Mouse (Mus musculus) midbrain, embryonic 13.5 days (tissue): ENCODE data around the gene C1qtnf5. TPM values are rescaled to one million over a fixed set of nuclear protein-coding genes. Genes with fewer than 3 reads are reported as not detected.

Source experiments
- ATAC-seq: fragments of 200-750 bp; cut with Nextera tagmentation; 2 replicates; pipeline ENCODE4 v1.8.0; 2017; ENCODE audit warnings: mild to moderate bottlenecking, moderate TSS enrichment, moderate library complexity
- H3K27ac ChIP-seq: fragments of 300-500 bp; sonication (generic); 2 replicates; pipeline ENCODE4 v1.5.1; 2015; ENCODE audit warnings: inconsistent platforms, mild to moderate bottlenecking, moderate library complexity
- H3K27me3 ChIP-seq: fragments of 300-500 bp; sonication (generic); 2 replicates; pipeline ENCODE4 v1.6.1; 2015; ENCODE audit warnings: mild to moderate bottlenecking, inconsistent platforms
- H3K36me3 ChIP-seq: fragments of 300-500 bp; sonication (generic); 2 replicates; pipeline ENCODE4 v1.6.1; 2015; ENCODE audit warnings: mild to moderate bottlenecking, inconsistent platforms
- H3K4me1 ChIP-seq: fragments of 300-500 bp; sonication (generic); replicated peaks from 2 replicates; pipeline ENCODE4 v1.6.1; 2015; ENCODE audit warnings: inconsistent platforms
- H3K4me2 ChIP-seq: fragments of 300-500 bp; sonication (generic); replicated peaks from 2 replicates; pipeline ENCODE4 v1.6.1; 2015; ENCODE audit warnings: moderate library complexity, mild to moderate bottlenecking, inconsistent platforms
- H3K4me3 ChIP-seq: fragments of 300-500 bp; sonication (generic); replicated peaks from 2 replicates; pipeline ENCODE4 v1.5.1; 2015; ENCODE audit warnings: mild to moderate bottlenecking, inconsistent platforms
- H3K9ac ChIP-seq: fragments of 300-500 bp; sonication (generic); replicated peaks from 2 replicates; pipeline ENCODE4 v1.6.1; 2015; ENCODE audit warnings: mild to moderate bottlenecking, inconsistent platforms
- H3K9me3 ChIP-seq: fragments of 300-500 bp; sonication (generic); 2 replicates; pipeline ENCODE4 v1.6.1; 2016; ENCODE audit warnings: mild to moderate bottlenecking, inconsistent platforms
- WGBS: fragments of 180-500 bp; shearing (Covaris S2); methylation state at CpG from one replicate; pipeline ENCODE4 v1.1.7; 2015; 5-methylcytosine and 5-hydroxymethylcytosine counted together
- polyA plus RNA-seq: library from polyadenylated mRNA; unstranded; fragments of >200 nt; fragmentation: Nextera tagmentation; extraction: Ambion mirVana; gene quantifications from 2 replicates; pipeline ENCODE4 v1.2.1, GENCODE M21; 2015

Gene C1qtnf5
- 1.9 and 2.5 TPM in 2 replicates for polyA plus RNA-seq

DNA sequence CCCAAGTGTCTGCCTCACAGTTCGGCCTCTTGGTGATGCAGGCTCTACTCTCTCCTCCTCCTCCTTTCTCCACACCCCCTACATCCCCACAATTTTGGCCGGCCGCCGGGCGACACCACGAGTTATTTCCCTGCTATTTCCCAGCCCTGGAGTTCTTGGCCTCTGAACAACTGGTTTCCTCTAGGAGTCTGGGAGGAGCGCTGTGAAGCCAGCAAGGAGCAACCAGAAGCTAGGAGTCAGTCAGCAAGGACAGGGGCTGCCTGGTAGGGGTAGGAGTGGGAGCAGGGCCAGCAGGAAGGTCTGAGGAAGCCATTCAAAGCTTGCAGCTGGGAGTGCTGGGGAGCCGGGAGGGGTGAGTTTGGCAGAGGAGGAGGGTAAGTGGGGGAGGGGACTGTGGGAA lies at the start of gene C1qtnf5:
Gene C1qtnf5 (plus strand): TSS at position 136 of the 400 bp plus-strand sequence.
- H3K4me2 ChIP-seq: peak within 1 kb of the TSS; percentile 44
- H3K9ac ChIP-seq: peak within 1 kb of the TSS; percentile 54
- H3K27me3 ChIP-seq: no peaks in the 10 kb centered on the region
- no peaks in the 10 kb centered on the region for H3K9me3 ChIP-seq
- peak within 1 kb of the TSS; percentile 51; the same call in 1 of the 2 replicates for H3K27ac ChIP-seq
- peaks cover 5% of the 10 kb centered on the region; the same call in 1 of the 2 replicates for H3K36me3 ChIP-seq
- ATAC-seq: peak; percentile 60
- H3K4me1 ChIP-seq: peaks cover 55% of the 10 kb centered on the region
- WGBS: 24% methylated on average over 8 of the region's 8 CpGs
- peak within 1 kb of the TSS; percentile 21 for H3K4me3 ChIP-seq

- Histone ChIP-seq H3K4me1 (no peaks in the 10 kb centered on the region), H3K27ac (no peak overlapping the region), H3K4me3 (no peak overlapping the region), H3K9me3 (no peaks in the 10 kb centered on the region), H3K27me3 (no peaks in the 10 kb centered on the region), H3K4me2 (no peak overlapping the region), H3K36me3 (no peaks in the 10 kb centered on the region), H3K9ac (no peak overlapping the region)
- ATAC-seq: no peak
- 92% methylated on average over 6 of the region's 6 CpGs for WGBS
Measured at GRCm38 (mm10) chr9:44058606-44059005, 48.4 kb upstream of the C1qtnf5 start.

DNA sequence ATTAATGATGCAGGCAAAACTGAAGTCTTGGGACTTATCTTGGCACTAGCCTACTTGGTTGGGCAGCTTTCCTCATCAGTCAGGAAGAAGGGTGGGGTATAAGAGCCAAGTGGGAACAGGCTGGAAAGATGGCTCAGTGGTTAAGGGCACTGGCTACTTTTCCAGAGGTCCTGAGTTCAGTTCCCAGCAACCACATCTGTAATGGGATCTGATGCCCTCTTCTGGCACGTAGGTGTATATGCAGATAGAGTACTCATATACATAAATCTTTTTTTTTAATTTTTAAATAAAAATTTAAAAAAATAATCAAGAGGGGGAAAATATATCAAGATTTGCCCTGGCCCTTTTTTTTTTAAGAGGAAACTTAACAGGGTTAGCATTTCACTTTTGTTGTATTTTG lies 41.9 kb upstream of the C1qtnf5 start:
- peaks cover 5% of the 10 kb centered on the region for H3K27me3 ChIP-seq
- peaks cover 8% of the 10 kb centered on the region; the same call in 1 of the 2 replicates for H3K4me1 ChIP-seq
- H3K27ac ChIP-seq: no peak overlapping the region
- H3K9ac ChIP-seq: no peak overlapping the region
- no peak overlapping the region for H3K4me2 ChIP-seq
- no peaks in the 10 kb centered on the region for H3K9me3 ChIP-seq
- H3K4me3 ChIP-seq: no peak overlapping the region
- H3K36me3 ChIP-seq: no peaks in the 10 kb centered on the region
- WGBS: 39% methylated on average over 1 of the region's 1 CpGs
- no peak for ATAC-seq

GRCm38 (mm10) chr9:44066785-44067225 lies 40.2 kb upstream of the C1qtnf5 start, which contains the start of gene Usp2:
Usp2 (plus strand) TSS chr9:44067021.
- Histone ChIP-seq H3K9me3 (no peaks in the 10 kb centered on the region), H3K4me1 (peaks cover 19% of the 10 kb centered on the region), H3K36me3 (no peaks in the 10 kb centered on the region), H3K4me2 (peak within 1 kb of the TSS; percentile 72), H3K27ac (no peak within 1 kb of the TSS), H3K27me3 (peaks cover 12% of the 10 kb centered on the region), H3K9ac (peak within 1 kb of the TSS; percentile 61; the same call in 1 of the 2 replicates), H3K4me3 (peak within 1 kb of the TSS; percentile 45)
- peak; percentile 97 for ATAC-seq
- under 1% methylated on average over 38 of the region's 38 CpGs for WGBS

GRCm38 (mm10) chr9:44067241-44067959 lies 39.6 kb upstream of the C1qtnf5 start:
- Histone ChIP-seq H3K4me1 (peaks cover 25% of the 10 kb centered on the region), H3K4me2 (peak overlapping the region; percentile 72), H3K27ac (no peak overlapping the region), H3K4me3 (peak overlapping the region; percentile 45), H3K27me3 (peaks cover 12% of the 10 kb centered on the region), H3K36me3 (no peaks in the 10 kb centered on the region), H3K9me3 (no peaks in the 10 kb centered on the region), H3K9ac (peak overlapping the region; percentile 61; the same call in 1 of the 2 replicates)
- 9% methylated on average over 15 of the region's 15 CpGs for WGBS
- ATAC-seq: no peak; the same call in none of the 2 replicates

DNA sequence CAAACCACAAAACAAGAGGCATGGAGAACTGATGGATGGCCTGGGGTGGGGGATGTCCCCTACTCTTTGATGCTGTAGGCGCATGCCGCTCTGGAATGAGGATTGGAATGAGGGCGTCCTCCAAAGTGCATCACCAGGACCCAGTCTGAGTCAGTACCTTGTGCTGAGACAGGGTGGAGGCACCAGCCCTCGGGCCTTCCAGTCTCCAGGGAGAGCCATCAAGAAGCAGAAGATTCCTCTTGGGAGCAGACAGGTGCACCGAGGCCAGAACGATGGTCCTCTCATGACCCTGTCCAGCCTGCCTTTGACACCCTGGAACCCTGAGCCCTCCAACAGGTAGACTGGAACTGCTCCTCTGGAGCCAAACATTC lies 39.1 kb upstream of the C1qtnf5 start:
- no peak for ATAC-seq
- Histone ChIP-seq H3K9ac (no peak overlapping the region), H3K4me3 (no peak overlapping the region), H3K27ac (no peak overlapping the region), H3K36me3 (no peaks in the 10 kb centered on the region), H3K4me2 (no peak overlapping the region), H3K9me3 (no peaks in the 10 kb centered on the region), H3K27me3 (peaks cover 12% of the 10 kb centered on the region), H3K4me1 (peaks cover 31% of the 10 kb centered on the region)
- 91% methylated on average over 6 of the region's 6 CpGs for WGBS

- 22% methylated on average over 7 of the region's 7 CpGs for WGBS
- no peak overlapping the region for H3K27ac ChIP-seq
- H3K9me3 ChIP-seq: no peaks in the 10 kb centered on the region
- no peak for ATAC-seq
- H3K9ac ChIP-seq: no peak overlapping the region
- H3K27me3 ChIP-seq: peaks cover 12% of the 10 kb centered on the region
- no peaks in the 10 kb centered on the region for H3K36me3 ChIP-seq
- no peak overlapping the region for H3K4me2 ChIP-seq
- H3K4me3 ChIP-seq: no peak overlapping the region
- H3K4me1 ChIP-seq: peaks cover 38% of the 10 kb centered on the region
Measured at GRCm38 (mm10) chr9:44069252-44069651, 37.8 kb upstream of the C1qtnf5 start.

DNA sequence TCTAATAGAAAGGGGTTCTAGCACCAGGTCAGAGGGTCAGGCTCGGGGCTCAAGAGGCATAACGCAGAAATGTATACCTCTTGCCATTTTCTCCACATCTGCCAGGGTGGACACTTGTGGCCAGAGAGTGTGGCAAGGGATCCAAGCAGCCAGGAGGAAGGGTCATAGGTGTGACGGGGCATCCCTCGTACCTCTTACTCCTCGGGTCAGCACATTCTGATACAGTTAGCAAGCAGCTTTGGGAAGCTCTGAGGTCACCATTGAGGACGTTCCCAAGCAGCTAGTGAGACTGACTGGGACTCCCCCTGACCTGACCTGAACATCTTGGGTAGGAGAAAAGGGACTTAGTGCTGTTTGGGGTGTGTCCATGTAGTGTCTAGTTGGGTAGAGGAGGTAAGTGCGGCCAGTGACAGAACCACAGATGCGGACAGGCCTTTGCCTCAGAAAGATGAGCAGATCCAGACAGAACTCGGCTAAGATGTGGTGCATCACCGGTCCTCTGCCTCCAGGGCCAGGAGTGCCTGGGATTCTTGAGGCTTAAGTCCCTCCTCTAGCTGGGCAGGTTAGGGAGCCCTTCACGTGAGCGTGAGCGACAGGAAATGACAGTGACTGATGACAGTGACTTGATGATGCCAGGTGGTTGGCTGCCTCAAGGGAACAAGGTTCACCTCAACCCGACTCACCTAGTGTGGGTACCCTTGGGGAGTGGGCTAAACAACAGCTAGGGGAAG lies 36.8 kb upstream of the C1qtnf5 start:
- no peaks in the 10 kb centered on the region for H3K9me3 ChIP-seq
- H3K27ac ChIP-seq: no peak overlapping the region
- no peak overlapping the region for H3K4me2 ChIP-seq
- ATAC-seq: no peak
- no peaks in the 10 kb centered on the region for H3K36me3 ChIP-seq
- 82% methylated on average over 14 of the region's 14 CpGs for WGBS
- no peak overlapping the region for H3K4me3 ChIP-seq
- H3K4me1 ChIP-seq: peaks cover 38% of the 10 kb centered on the region
- H3K27me3 ChIP-seq: peaks cover 12% of the 10 kb centered on the region
- H3K9ac ChIP-seq: no peak overlapping the region

GRCm38 (mm10) chr9:44070844-44071231 lies 36.2 kb upstream of the C1qtnf5 start:
- Histone ChIP-seq H3K4me2 (no peak overlapping the region), H3K4me3 (no peak overlapping the region), H3K9me3 (no peaks in the 10 kb centered on the region), H3K36me3 (no peaks in the 10 kb centered on the region), H3K27ac (no peak overlapping the region), H3K4me1 (peaks cover 38% of the 10 kb centered on the region), H3K9ac (no peak overlapping the region), H3K27me3 (peaks cover 12% of the 10 kb centered on the region)
- 51% methylated on average over 8 of the region's 8 CpGs for WGBS
- ATAC-seq: no peak

DNA sequence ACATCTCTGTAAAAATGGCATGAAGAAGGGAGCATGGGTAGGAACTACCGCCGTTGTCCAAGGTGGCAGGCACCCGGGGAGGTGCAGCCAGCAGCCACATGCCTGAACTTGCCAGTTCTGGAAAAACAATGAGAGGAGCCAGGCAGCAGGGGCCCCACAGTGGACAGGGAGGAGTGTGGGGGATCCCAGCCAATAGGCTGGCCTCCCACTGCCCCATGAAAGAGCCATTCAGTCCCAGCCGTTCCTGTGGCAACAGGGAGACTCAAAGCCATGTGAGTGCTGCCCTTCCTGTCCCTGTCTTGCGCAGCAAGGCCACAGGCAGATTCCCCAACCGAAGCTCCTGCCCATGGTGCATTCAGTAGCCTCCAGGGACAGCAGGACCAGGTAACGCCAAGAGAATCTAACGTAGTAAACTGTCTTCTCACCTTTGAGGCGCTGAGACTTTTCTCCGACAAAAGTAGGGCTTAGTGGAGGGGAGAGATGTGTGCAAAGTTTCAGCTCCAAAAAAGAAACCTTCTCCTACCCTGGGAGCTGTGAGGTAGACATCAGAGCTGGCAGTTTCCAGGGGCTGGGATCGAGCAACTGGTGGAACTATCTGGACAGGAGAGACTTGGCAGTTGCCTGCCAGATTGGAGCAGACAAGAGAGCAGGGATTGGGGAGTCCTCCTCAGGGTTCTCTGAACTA lies 35.0 kb upstream of the C1qtnf5 start:
- no peaks in the 10 kb centered on the region for H3K9me3 ChIP-seq
- 0 out of 2 replicates have a peak overlapping the region, but pooled peaks have one; percentile 11 for H3K4me3 ChIP-seq
- WGBS: 16% methylated on average over 11 of the region's 11 CpGs
- ATAC-seq: peak; percentile 61
- peak overlapping the region; percentile 32 for H3K4me2 ChIP-seq
- peaks cover 16% of the 10 kb centered on the region for H3K27me3 ChIP-seq
- no peaks in the 10 kb centered on the region for H3K36me3 ChIP-seq
- H3K4me1 ChIP-seq: peaks cover 43% of the 10 kb centered on the region
- peak overlapping the region; percentile 68 for H3K27ac ChIP-seq
- peak overlapping the region; percentile 28; the same call in 1 of the 2 replicates for H3K9ac ChIP-seq

DNA sequence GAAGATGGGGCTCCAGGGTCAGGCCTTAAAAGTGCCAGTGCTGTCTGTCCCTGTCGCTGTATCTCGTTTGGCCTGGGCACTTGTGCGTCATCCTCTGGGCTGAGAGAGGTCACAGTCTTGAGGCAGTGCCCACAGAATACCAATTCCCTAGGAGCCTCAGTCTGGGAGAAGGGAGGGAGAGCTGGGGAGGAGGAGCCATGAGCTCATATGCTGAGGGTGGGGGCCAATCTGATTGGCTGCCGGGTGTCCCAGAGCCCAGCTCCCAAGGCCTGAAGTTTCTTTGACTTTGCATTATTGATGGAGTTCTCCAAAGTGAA lies 34.5 kb upstream of the C1qtnf5 start:
- Histone ChIP-seq H3K9me3 (no peaks in the 10 kb centered on the region), H3K4me1 (peaks cover 39% of the 10 kb centered on the region), H3K36me3 (no peaks in the 10 kb centered on the region), H3K4me2 (peak overlapping the region; percentile 32), H3K27ac (peak overlapping the region; percentile 68), H3K27me3 (peaks cover 19% of the 10 kb centered on the region), H3K4me3 (0 out of 2 replicates have a peak overlapping the region, but pooled peaks have one; percentile 11), H3K9ac (peak overlapping the region; percentile 28; the same call in 1 of the 2 replicates)
- 0 out of 2 replicates have a peak, but pooled peaks have one; percentile 46 for ATAC-seq
- WGBS: 11% methylated on average over 4 of the region's 4 CpGs
